Mouse (Mus musculus): ENCODE measurements around the gene 5830411N06Rik. TPM values are rescaled to one million over a fixed set of nuclear protein-coding genes. Genes with fewer than 3 reads are reported as not detected.

Gene 5830411N06Rik
- polyA plus RNA-seq (2012; rRNA removed), result not detected in 2 replicates

DNA sequence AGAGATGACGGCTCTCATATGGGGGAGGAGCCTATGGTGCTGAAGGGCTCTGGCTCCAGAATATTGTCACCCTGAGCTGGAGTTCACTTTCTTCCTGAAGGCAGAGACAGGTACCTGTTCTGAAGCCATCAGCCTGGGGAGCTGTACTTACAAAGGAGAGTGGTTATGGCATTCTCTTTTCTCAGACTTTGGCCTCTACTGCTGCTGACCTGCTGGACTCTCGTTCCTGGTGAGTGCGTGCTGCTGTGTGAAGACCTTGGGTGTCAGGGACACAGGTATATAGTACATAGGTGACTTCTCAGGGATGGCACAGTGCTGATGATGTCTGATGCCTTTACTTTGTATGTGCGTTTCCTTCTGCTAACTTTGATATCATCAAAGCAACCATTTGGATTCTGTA lies at the start of gene 5830411N06Rik:
Gene 5830411N06Rik, plus strand, starts transcription at position 69 of the 400 bp plus-strand sequence.

DNA sequence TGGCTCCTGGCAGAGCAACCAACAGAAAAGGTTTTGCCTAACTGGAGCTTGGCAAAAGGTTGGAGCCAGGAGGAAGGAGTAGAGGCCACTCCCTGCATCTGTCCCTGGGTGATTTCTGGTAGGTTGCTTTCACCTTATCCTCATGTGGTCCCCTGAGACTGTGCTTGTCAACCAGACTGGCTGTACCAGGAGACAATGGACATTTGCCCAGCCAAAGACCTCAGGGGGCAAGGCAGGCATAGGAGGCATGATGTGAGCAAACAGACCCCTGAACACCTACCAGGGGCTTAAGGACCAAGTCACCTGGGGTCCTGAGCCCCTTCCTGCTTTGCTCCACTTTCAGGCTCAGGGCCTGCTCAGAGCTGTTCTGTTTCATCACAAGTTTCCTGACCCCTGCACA lies 41.2 kb upstream of the 5830411N06Rik start, which contains the start of gene Olfr524:
Gene Olfr524, minus strand, starts transcription at position 101 of the 400 bp plus-strand sequence.

DNA sequence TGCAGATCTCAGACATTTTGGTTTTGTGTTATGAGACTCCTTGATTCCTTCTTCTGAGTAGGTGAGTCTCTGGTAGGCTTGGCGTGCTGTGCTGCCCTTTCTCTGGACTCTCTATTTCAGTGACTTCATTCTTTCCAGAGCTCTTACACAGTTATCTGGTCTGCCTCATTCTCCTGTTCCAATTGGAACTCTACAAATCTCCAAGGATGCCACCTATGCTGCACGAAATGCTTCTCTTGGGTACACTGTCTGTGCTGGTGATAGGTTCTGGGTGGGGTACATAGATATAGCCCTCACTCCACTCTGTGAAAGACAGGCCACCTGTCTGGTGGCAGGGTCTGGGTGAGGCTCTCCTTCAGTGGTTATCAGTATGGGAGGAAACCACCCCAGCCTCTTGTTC lies 29.1 kb upstream of the 5830411N06Rik start, which contains the start of gene Cd163l1:
Gene Cd163l1, plus strand, starts transcription at position 301 of the 400 bp plus-strand sequence.

DNA sequence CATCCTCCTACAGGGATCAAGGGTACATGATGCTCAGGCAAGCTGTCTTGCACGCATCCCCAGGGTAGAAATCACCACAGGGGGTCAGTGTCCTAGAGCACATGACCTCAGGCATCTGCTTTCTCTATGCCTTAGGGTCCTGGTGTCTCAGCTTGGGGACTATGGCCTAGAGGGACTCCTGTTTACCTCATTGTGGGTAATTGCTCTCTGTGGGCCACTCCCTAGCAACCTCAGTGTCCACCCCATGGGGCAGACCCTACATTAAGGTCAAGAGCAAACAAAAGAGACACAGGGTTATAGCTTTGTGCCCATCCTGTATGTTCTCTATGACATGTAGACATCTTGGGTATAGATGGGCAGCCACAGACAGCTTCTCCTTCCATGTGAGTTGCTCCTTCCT lies 73.5 kb downstream of the 5830411N06Rik start, which contains the start of gene Olfr525:
Gene Olfr525, plus strand, starts transcription at position 301 of the 400 bp plus-strand sequence.

DNA sequence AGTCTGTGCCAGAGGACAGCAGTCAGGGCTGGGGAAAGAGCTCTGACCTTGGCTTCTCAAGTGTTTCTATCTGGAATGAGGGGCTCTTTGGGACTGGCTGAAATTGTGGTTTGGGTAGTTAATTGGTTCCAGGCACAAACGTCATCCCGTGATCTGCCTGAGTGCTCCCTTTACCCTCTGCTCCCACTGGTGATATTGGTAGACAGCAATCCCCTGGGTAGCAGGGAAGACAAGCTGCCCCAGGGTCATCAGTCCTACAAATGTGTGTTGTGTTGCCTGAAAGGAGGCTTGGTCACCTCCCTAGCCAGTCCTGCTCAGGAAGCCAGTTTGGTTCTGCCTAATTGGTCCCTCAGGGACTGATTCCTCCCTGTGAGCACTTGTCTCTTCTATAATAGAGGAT lies 86.6 kb downstream of the 5830411N06Rik start, which contains the start of gene Olfr527:
Gene Olfr527, plus strand, starts transcription at position 301 of the 400 bp plus-strand sequence.

Other genes with a start within 250 kb of the 5830411N06Rik start
- gene Zfp511, start 210.9 kb upstream of the 5830411N06Rik start, polyA plus RNA-seq (2012; rRNA removed), result 80.8 and 92.4 TPM in 2 replicates
- gene Tubgcp2, start 210.6 kb upstream of the 5830411N06Rik start, polyA plus RNA-seq (2012; rRNA removed), result 68.6 and 73.6 TPM in 2 replicates
- 1.9 and 3.0 TPM in 2 replicates for gene Msx3, start 198.2 kb upstream of the 5830411N06Rik start, polyA plus RNA-seq (2012; rRNA removed)
- gene Caly, start 164.7 kb upstream of the 5830411N06Rik start, polyA plus RNA-seq (2012; rRNA removed), result 107 and 113 TPM in 2 replicates
- gene Prap1, start 153.9 kb upstream of the 5830411N06Rik start, polyA plus RNA-seq (2012; rRNA removed), result 0.20 and 0.40 TPM in 2 replicates
- gene Fuom, start 144.8 kb upstream of the 5830411N06Rik start, polyA plus RNA-seq (2012; rRNA removed), result 22.9 and 26.7 TPM in 2 replicates
- gene Paox, start 131.5 kb upstream of the 5830411N06Rik start, polyA plus RNA-seq (2012; rRNA removed), result 5.2 and 6.3 TPM in 2 replicates
- 86.8 and 98.6 TPM in 2 replicates for gene Echs1, start 130.8 kb upstream of the 5830411N06Rik start, polyA plus RNA-seq (2012; rRNA removed)
- 40.2 and 41.2 TPM in 2 replicates for gene Mtg1, start 109.7 kb upstream of the 5830411N06Rik start, polyA plus RNA-seq (2012; rRNA removed)
- 8.6 and 9.2 TPM in 2 replicates for gene Sprn, start 92.4 kb upstream of the 5830411N06Rik start, polyA plus RNA-seq (2012; rRNA removed)
- not detected in 2 replicates for gene Olfr522, start 82.5 kb upstream of the 5830411N06Rik start, polyA plus RNA-seq (2012; rRNA removed)
- gene Olfr523, start 74.1 kb upstream of the 5830411N06Rik start, polyA plus RNA-seq (2012; rRNA removed), result not detected in 2 replicates
- gene Olfr524, start 41.3 kb upstream of the 5830411N06Rik start, polyA plus RNA-seq (2012; rRNA removed), result not detected in 2 replicates
- gene Cd163l1, start 29.0 kb upstream of the 5830411N06Rik start, polyA plus RNA-seq (2012; rRNA removed), result 0.18 TPM in 1 of 2 replicates, not detected in the other
- not detected in 2 replicates for gene Olfr525, start 73.6 kb downstream of the 5830411N06Rik start, polyA plus RNA-seq (2012; rRNA removed)
- gene Olfr527, start 86.7 kb downstream of the 5830411N06Rik start, polyA plus RNA-seq (2012; rRNA removed), result not detected in 2 replicates
- not detected in 2 replicates for gene Olfr60, start 114.4 kb downstream of the 5830411N06Rik start, polyA plus RNA-seq (2012; rRNA removed)
- gene Olfr530, start 129.0 kb downstream of the 5830411N06Rik start, polyA plus RNA-seq (2012; rRNA removed), result not detected in 2 replicates
- not detected in 2 replicates for gene Olfr531, start 155.6 kb downstream of the 5830411N06Rik start, polyA plus RNA-seq (2012; rRNA removed)
- not detected in 2 replicates for gene Olfr532, start 174.4 kb downstream of the 5830411N06Rik start, polyA plus RNA-seq (2012; rRNA removed)
- gene Olfr533, start 216.1 kb downstream of the 5830411N06Rik start, polyA plus RNA-seq (2012; rRNA removed), result not detected in 2 replicates
- gene Olfr535, start 236.9 kb downstream of the 5830411N06Rik start, polyA plus RNA-seq (2012; rRNA removed), result not detected in 2 replicates

Measured in central nervous system, embryonic 14 days (tissue).